Mouse (Mus musculus): Measurements from ENCODE around the gene Pmis2. TPM values are rescaled to one million over a fixed set of nuclear protein-coding genes. Genes with fewer than 3 reads are reported as not detected.

Gene Pmis2
- not detected in 2 replicates for polyA plus RNA-seq (2015; fragmentation: Nextera tagmentation; extraction: Ambion mirVana)

- 61% methylated on average over 9 of the region's 9 CpGs for WGBS
- Histone ChIP-seq H3K27me3 (replicated peaks) (peaks cover 9% of the 10 kb centered on the region), H3K9ac (no peak within 1 kb of the TSS), H3K4me2 (no peak within 1 kb of the TSS), H3K36me3 (no peaks in the 10 kb centered on the region), H3K4me1 (no peaks in the 10 kb centered on the region), H3K27ac (replicated peaks) (no peak within 1 kb of the TSS), H3K9me3 (no peaks in the 10 kb centered on the region), H3K4me3 (no peak within 1 kb of the TSS)
- no peak for ATAC-seq (ENCODE audit: extremely low read depth, insufficient number of reproducible peaks, low FRiP score, low TSS enrichment)
Observed at GRCm38 (mm10) chr7:30671480-30671879, at the start of gene Pmis2. Gene Pmis2, minus strand, starts transcription at chr7:30671605.

GRCm38 (mm10) chr7:30719669-30720068 lies 48.3 kb upstream of the Pmis2 start:
- peaks cover 12% of the 10 kb centered on the region for H3K4me1 ChIP-seq
- H3K36me3 ChIP-seq = no peaks in the 10 kb centered on the region
- no peak for ATAC-seq (ENCODE audit: extremely low read depth, insufficient number of reproducible peaks, low FRiP score, low TSS enrichment)
- WGBS = 93% methylated on average over 5 of the region's 5 CpGs
- no peak overlapping the region for H3K9ac ChIP-seq
- no peak overlapping the region for H3K4me2 ChIP-seq
- H3K27ac ChIP-seq (replicated peaks) = no peak overlapping the region
- peaks cover 69% of the 10 kb centered on the region for H3K27me3 ChIP-seq (replicated peaks)
- no peaks in the 10 kb centered on the region for H3K9me3 ChIP-seq
- H3K4me3 ChIP-seq = no peak overlapping the region

GRCm38 (mm10) chr7:30717716-30718046 lies 46.3 kb upstream of the Pmis2 start:
- ATAC-seq (ENCODE audit: extremely low read depth, insufficient number of reproducible peaks, low FRiP score, low TSS enrichment) = no peak
- H3K4me3 ChIP-seq = peak overlapping the region; percentile 41
- no peaks in the 10 kb centered on the region for H3K9me3 ChIP-seq
- peaks cover 12% of the 10 kb centered on the region for H3K4me1 ChIP-seq
- H3K9ac ChIP-seq = no peak overlapping the region
- H3K27me3 ChIP-seq (replicated peaks) = peaks cover 76% of the 10 kb centered on the region
- H3K27ac ChIP-seq (replicated peaks) = no peak overlapping the region
- 10% methylated on average over 14 of the region's 14 CpGs for WGBS
- H3K36me3 ChIP-seq = no peaks in the 10 kb centered on the region
- H3K4me2 ChIP-seq = peak overlapping the region; percentile 69

- H3K36me3 ChIP-seq = no peaks in the 10 kb centered on the region
- H3K9ac ChIP-seq = 0 out of 2 replicates have a peak overlapping the region, but pooled peaks have one; percentile 42
- no peaks in the 10 kb centered on the region for H3K9me3 ChIP-seq
- no peak overlapping the region for H3K27ac ChIP-seq (replicated peaks)
- peak; percentile 65 for ATAC-seq (ENCODE audit: extremely low read depth, insufficient number of reproducible peaks, low FRiP score, low TSS enrichment)
- peak overlapping the region; percentile 69 for H3K4me2 ChIP-seq
- peak overlapping the region; percentile 41 for H3K4me3 ChIP-seq
- peaks cover 71% of the 10 kb centered on the region for H3K27me3 ChIP-seq (replicated peaks)
- WGBS = 4% methylated on average over 43 of the region's 43 CpGs
- H3K4me1 ChIP-seq = peaks cover 12% of the 10 kb centered on the region
Observed at GRCm38 (mm10) chr7:30717006-30717715, 45.8 kb upstream of the Pmis2 start.

GRCm38 (mm10) chr7:30711942-30712341 lies 40.5 kb upstream of the Pmis2 start, which contains the start of gene Atp4a:
Gene Atp4a, plus strand, starts transcription at chr7:30712209.
- no peak for ATAC-seq (ENCODE audit: extremely low read depth, insufficient number of reproducible peaks, low FRiP score, low TSS enrichment)
- WGBS = 68% methylated on average over 3 of the region's 3 CpGs

GRCm38 (mm10) chr7:30707441-30707840 lies 36.0 kb upstream of the Pmis2 start:
- Histone ChIP-seq H3K4me1 (peaks cover 17% of the 10 kb centered on the region), H3K4me2 (no peak overlapping the region), H3K4me3 (no peak overlapping the region), H3K9me3 (no peaks in the 10 kb centered on the region), H3K36me3 (no peaks in the 10 kb centered on the region), H3K27me3 (replicated peaks) (peaks cover 14% of the 10 kb centered on the region; the same call in 1 of the 2 replicates), H3K9ac (no peak overlapping the region), H3K27ac (replicated peaks) (peak overlapping the region; percentile 92)
- WGBS = 75% methylated on average over 1 of the region's 1 CpGs
- no peak for ATAC-seq (ENCODE audit: extremely low read depth, insufficient number of reproducible peaks, low FRiP score, low TSS enrichment)

More at GRCm38 (mm10) chr7:30711942-30712341, 40.5 kb upstream of the Pmis2 start, which contains the start of gene Atp4a:
- peaks cover 45% of the 10 kb centered on the region for H3K27me3 ChIP-seq (replicated peaks)
- peaks cover 11% of the 10 kb centered on the region for H3K4me1 ChIP-seq
- no peak within 1 kb of the TSS for H3K9ac ChIP-seq
- H3K4me2 ChIP-seq = no peak within 1 kb of the TSS
- H3K4me3 ChIP-seq = no peak within 1 kb of the TSS
- H3K36me3 ChIP-seq = no peaks in the 10 kb centered on the region
- no peak within 1 kb of the TSS for H3K27ac ChIP-seq (replicated peaks)
- no peaks in the 10 kb centered on the region for H3K9me3 ChIP-seq

GRCm38 (mm10) chr7:30706214-30706882 lies 34.9 kb upstream of the Pmis2 start:
- H3K4me1 ChIP-seq = peaks cover 17% of the 10 kb centered on the region
- ATAC-seq (ENCODE audit: extremely low read depth, insufficient number of reproducible peaks, low FRiP score, low TSS enrichment) = peak; percentile 70; the same call in 1 of the 2 replicates
- H3K4me2 ChIP-seq = peak overlapping the region; percentile 42
- no peaks in the 10 kb centered on the region for H3K36me3 ChIP-seq
- 0 out of 2 replicates have a peak overlapping the region, but pooled peaks have one; percentile 52 for H3K9ac ChIP-seq
- WGBS = 22% methylated on average over 8 of the region's 8 CpGs
- no peaks in the 10 kb centered on the region for H3K9me3 ChIP-seq
- peaks cover 11% of the 10 kb centered on the region; the same call in 1 of the 2 replicates for H3K27me3 ChIP-seq (replicated peaks)
- no peak overlapping the region for H3K4me3 ChIP-seq
- peak overlapping the region; percentile 92 for H3K27ac ChIP-seq (replicated peaks)

GRCm38 (mm10) chr7:30698589-30698988 lies 27.2 kb upstream of the Pmis2 start, which contains the start of gene 2200002J24Rik:
Gene 2200002J24Rik, plus strand, starts transcription at chr7:30698926.
- ATAC-seq (ENCODE audit: extremely low read depth, insufficient number of reproducible peaks, low FRiP score, low TSS enrichment) = no peak
- H3K9me3 ChIP-seq = no peaks in the 10 kb centered on the region
- no peak within 1 kb of the TSS for H3K9ac ChIP-seq
- H3K27me3 ChIP-seq (replicated peaks) = no peaks in the 10 kb centered on the region
- no peaks in the 10 kb centered on the region for H3K36me3 ChIP-seq
- H3K4me2 ChIP-seq = no peak within 1 kb of the TSS
- 38% methylated on average over 9 of the region's 9 CpGs for WGBS
- no peak within 1 kb of the TSS for H3K4me3 ChIP-seq
- H3K4me1 ChIP-seq = peaks cover 17% of the 10 kb centered on the region
- H3K27ac ChIP-seq (replicated peaks) = no peak within 1 kb of the TSS

GRCm38 (mm10) chr7:30698101-30698500 lies 26.7 kb upstream of the Pmis2 start:
- WGBS = 61% methylated on average over 5 of the region's 5 CpGs
- H3K27ac ChIP-seq (replicated peaks) = no peak overlapping the region

GRCm38 (mm10) chr7:30688325-30688724 lies 16.9 kb upstream of the Pmis2 start:
- Histone ChIP-seq H3K9me3 (no peaks in the 10 kb centered on the region), H3K36me3 (no peaks in the 10 kb centered on the region), H3K4me2 (no peak overlapping the region), H3K9ac (no peak overlapping the region), H3K4me1 (no peaks in the 10 kb centered on the region), H3K27ac (replicated peaks) (no peak overlapping the region), H3K4me3 (no peak overlapping the region), H3K27me3 (replicated peaks) (peaks cover 14% of the 10 kb centered on the region; the same call in 1 of the 2 replicates)
- ATAC-seq (ENCODE audit: extremely low read depth, insufficient number of reproducible peaks, low FRiP score, low TSS enrichment) = no peak
- WGBS = 70% methylated on average over 6 of the region's 6 CpGs

More at GRCm38 (mm10) chr7:30698101-30698500, 26.7 kb upstream of the Pmis2 start:
- Histone ChIP-seq H3K27me3 (replicated peaks) (no peaks in the 10 kb centered on the region), H3K9ac (no peak overlapping the region), H3K4me3 (no peak overlapping the region), H3K9me3 (no peaks in the 10 kb centered on the region), H3K4me1 (peaks cover 17% of the 10 kb centered on the region), H3K4me2 (no peak overlapping the region), H3K36me3 (no peaks in the 10 kb centered on the region)
- no peak for ATAC-seq (ENCODE audit: extremely low read depth, insufficient number of reproducible peaks, low FRiP score, low TSS enrichment)

GRCm38 (mm10) chr7:30683425-30683824 lies 12.0 kb upstream of the Pmis2 start:
- ATAC-seq (ENCODE audit: extremely low read depth, insufficient number of reproducible peaks, low FRiP score, low TSS enrichment) = no peak
- peaks cover 14% of the 10 kb centered on the region; the same call in 1 of the 2 replicates for H3K27me3 ChIP-seq (replicated peaks)
- H3K36me3 ChIP-seq = no peaks in the 10 kb centered on the region
- no peak overlapping the region for H3K4me3 ChIP-seq
- no peak overlapping the region for H3K9ac ChIP-seq
- H3K4me1 ChIP-seq = no peaks in the 10 kb centered on the region
- no peak overlapping the region for H3K4me2 ChIP-seq
- H3K27ac ChIP-seq (replicated peaks) = no peak overlapping the region
- no peaks in the 10 kb centered on the region for H3K9me3 ChIP-seq
- WGBS = 55% methylated on average over 2 of the region's 2 CpGs
